Mouse (Mus musculus): Measurements from ENCODE around the gene Hmgcl.

The Hmgcl gene

DNA sequence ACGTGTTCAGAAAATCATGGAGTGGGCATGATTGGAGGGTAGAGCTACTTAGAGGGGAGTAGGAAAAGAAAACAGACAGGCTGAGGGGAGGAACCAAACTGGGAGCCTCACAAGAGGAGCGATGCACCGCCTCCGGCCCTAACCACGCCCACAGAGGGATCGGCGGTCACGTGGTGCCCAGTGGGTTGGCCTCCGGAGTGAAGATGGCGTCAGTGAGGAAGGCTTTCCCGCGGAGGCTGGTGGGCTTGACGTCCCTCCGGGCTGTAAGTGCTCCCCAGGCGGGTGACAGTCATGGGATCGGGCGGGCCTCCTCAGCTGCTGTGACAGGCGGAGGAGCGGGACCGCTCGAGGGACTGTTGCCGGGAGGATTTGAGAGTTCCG is at the start of gene Hmgcl:
Gene Hmgcl (plus strand): TSS at position 171 of the 381 bp plus-strand sequence.
- DNase-seq (ENCODE audit: low read depth) = peak; percentile 92

GRCm38 (mm10) chr4:135898380-135899049 is 47.7 kb upstream of the Hmgcl start:
- peak; percentile 98 for DNase-seq (ENCODE audit: low read depth)

DNA sequence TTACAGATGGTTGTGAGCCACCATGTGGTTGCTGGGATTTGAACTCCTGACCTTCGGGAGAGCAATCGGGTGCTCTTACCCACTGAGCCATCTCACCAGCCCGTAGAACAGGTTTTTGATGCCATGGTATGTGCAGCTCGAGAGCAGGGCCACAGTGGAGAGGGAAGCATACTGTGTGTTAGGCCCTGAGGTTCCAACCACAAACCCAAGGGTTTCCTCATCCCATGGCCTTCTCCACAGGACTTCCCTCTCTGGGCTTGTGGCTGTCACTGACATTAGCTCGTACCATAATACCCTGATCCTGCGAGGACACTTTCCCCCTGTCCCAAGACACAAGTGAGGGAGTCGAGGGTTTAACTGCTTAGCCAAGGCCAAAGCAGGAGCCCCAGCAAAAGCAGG is 47.2 kb upstream of the Hmgcl start:
- DNase-seq (ENCODE audit: low read depth) = peak; percentile 87

DNA sequence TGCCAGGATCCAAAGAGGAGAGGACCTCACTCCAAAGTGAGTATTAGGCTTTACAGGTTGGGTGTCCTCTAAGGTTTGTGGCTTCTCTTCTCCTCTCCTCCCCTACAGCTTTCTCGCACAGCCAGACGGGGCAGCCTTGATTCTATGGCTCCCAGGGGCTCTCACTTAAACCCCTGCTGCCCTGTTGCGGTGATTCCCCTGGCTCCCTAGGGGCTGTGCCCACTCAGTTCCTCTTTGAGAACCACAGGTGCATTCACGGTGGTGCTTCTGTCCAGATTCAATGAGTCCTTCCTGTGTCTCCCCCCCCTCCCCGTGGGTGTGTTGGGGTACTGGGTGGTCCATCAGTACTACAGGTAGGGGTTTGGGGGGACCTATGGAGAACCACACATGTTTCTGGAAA is 46.2 kb upstream of the Hmgcl start:
- DNase-seq (ENCODE audit: low read depth) = no peak

- no peak for DNase-seq (ENCODE audit: low read depth)
These were observed 43.5 kb upstream of the Hmgcl start for GRCm38 (mm10) chr4:135902606-135903242.

DNA sequence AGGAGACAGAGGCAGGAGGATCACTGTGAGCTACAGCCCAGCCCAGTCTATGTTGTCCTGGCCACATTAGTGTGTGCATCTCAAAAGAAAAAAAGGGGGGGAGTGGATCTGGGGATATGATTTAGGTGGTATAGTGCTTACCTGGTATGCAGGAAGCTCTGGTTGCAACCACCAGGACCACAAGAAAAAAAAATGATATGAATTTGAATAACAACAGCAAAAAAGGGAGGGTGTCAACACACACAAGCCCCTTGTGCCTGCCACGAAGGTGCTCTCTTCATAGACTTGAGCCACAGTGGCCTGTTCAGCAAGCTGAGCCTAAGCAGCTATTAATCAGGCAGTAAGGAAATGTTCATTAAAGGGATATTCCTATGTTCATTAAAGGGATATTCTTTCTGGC is 41.4 kb upstream of the Hmgcl start:
- DNase-seq (ENCODE audit: low read depth) = no peak

- peak; percentile 95 for DNase-seq (ENCODE audit: low read depth)
These were observed 39.6 kb upstream of the Hmgcl start for GRCm38 (mm10) chr4:135906633-135907032.

DNA sequence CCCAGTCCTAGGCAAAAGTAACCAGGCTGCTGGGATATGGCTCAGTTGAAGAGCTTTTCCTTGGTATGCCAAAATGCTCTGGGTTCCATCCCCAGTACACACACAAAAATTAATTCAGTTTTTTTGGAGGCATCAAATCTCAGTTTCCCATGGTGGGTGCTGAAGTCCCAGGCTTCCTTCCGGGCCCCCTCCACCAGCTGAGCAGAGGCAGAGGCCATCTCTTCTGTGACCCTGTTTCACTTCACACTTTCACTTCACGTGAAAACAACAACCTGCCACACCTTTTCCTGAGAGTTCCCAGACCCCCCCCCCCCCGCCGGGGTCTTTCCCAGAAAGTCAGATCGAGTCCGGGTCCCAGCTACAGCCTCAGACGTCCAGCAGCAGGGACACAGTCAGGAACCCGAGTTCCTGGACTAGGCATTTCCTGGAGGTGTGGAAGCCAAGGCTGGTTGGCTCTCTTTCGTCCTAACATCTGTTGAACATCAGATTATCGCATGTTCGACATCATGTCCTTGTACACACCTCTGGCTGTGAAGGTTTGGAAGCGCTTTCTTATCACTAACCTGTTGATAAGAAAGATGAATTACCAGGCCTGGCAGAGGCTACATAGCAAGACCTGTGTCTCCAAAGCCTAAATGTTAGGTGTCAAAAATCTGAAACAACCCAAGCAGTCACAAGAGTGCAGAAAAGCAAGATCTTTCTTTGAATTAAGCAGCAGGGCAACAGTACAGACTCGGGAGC is 36.8 kb upstream of the Hmgcl start:
- DNase-seq (ENCODE audit: low read depth) = no peak

DNA sequence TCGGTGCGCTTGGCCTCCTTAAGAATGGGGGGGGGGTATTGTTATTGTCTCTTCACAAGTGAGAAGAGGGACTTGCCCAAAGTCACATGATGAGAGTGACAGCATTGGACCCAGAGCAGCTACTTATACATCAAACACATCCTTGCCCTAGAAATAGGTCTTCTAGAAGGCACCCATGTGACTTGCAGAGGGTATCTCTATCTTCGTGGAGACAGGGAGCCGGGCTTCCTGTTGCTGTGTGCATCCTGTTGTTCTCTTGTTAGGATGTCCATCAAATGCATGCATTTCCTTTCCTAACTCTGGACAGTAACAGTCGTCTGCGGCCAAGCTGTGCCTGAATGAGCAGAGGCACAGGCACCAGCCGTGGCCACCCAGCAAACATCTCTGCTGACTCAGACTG is 34.7 kb upstream of the Hmgcl start:
- peak; percentile 90 for DNase-seq (ENCODE audit: low read depth)

GRCm38 (mm10) chr4:135912164-135912563 is 34.1 kb upstream of the Hmgcl start:
- peak; percentile 48 for DNase-seq (ENCODE audit: low read depth)

DNA sequence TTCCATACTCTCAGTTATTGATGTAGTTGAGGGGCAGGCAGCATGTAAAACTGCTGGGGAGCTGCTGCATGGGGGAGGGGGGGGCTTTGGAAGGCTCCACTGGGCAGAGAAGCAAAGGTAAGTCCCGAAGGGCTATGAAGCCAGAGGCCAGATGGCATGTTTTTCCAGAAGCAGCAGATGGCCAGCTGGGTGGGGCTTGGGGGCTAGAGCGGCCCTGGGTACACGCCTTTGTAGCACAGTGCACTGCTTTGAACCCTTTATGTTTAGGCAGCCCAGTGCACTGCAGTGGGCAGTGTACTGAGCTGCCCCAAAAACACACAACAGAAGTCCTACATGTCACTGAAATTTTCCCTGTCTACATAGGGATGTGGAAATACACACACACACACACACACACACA is 33.4 kb upstream of the Hmgcl start:
- DNase-seq (ENCODE audit: low read depth) = peak; percentile 32

DNA sequence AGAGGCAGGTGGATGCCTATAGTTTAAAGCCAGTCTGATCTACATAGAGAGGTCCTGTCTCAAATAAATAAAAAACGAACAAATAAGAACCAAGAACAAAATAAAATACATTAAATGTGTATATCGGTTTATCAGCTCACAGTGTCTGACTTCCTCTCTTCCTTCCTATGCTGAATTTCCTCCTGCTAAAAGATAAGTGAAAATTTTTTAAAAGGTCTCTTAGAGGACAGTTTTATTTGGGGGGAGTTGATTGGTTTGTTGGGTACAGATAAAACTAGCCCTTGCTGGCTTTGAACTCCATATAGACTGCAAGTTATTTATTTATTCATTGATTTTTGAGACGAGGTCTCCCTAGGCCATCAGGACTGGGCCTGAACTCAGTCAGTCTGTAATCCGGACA is 32.8 kb upstream of the Hmgcl start:
- DNase-seq (ENCODE audit: low read depth) = peak; percentile 55

- peak; percentile 81 for DNase-seq (ENCODE audit: low read depth)
These were observed 27.5 kb upstream of the Hmgcl start for GRCm38 (mm10) chr4:135918635-135919279.

DNA sequence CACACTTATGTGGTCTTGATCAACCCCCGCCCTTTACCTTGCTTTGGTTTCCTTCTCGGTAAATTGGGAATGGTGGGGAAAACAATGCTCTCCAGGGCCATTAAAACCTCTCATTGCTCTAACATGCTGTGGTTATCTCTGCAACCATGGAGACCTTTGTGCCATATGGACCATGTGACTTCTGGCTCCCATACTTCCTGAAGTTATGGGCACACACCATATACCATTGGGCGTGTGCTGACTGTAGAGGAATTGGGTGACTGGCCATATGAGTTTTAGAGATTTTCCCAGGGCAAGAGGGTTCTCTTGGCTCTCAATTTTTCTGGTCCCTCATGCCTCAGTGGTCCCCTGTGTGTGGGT is 27.0 kb upstream of the Hmgcl start:
- DNase-seq (ENCODE audit: low read depth) = no peak

DNA sequence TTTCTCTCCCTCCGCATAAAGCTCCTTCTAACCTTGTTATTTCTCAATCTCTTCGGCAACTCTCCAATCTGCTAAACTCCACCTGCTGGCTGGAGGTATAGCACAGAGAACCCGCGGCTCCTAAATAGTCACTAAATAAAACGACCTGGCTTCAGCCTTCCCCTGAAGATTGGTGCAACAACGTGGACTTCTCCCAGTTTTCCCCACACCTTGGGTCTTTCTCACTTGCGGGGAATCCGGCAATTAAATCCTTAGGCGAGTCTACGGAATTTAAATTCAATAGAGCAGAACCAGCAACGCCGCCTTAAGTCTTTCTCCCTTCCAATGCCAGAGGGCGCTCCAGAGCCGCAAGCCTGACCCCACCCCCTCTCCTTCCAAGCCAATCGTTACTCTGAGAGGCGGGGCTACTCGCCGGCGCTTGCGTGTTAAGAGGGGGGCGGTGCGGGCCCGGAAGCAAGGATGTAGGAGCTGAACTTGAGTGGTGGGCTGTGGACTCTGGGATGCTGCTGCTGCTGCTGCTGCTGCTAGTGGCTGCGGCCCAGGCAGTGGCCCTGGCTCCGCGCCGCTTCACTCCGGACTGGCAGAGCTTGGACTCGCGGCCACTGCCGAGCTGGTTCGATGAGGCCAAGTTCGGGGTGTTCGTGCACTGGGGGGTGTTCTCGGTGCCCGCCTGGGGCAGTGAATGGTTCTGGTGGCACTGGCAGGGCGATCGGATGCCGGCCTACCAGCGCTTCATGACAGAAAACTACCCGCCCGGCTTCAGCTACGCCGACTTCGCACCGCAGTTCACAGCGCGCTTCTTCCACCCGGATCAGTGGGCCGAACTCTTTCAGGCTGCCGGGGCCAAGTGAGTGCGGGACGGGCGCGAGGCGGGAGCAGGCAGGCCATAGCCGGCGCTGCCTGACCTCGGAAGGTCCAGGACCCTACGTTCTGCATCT is 25.7 kb upstream of the Hmgcl start, which contains the start of gene Fuca1:
Gene Fuca1 (plus strand): TSS at position 432 of the 938 bp plus-strand sequence.
- DNase-seq (ENCODE audit: low read depth) = peak; percentile 97

GRCm38 (mm10) chr4:135921257-135922120 is 24.8 kb upstream of the Hmgcl start:
- peak; percentile 36 for DNase-seq (ENCODE audit: low read depth)

DNA sequence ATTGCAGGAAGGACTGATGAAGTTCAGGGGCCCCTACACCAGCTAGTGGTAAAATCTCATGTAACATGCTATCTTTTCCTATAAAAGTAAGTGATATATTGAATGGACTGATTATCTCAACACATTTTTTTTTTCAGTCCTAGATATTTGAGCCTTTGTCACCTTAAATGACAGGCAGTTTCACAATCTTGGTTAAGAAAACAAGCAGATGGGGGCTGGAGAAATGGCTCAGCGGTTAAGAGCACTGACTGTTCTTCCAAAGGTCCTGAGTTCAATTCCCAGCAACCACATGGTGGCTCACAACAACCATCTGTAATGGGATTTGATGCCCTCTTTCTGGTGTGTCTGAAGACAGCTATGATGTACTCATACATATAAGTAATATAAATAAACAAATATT is 24.1 kb upstream of the Hmgcl start:
- DNase-seq (ENCODE audit: low read depth) = peak; percentile 35

- DNase-seq (ENCODE audit: low read depth) = no peak
These were observed 21.8 kb upstream of the Hmgcl start for GRCm38 (mm10) chr4:135924418-135924817.

DNA sequence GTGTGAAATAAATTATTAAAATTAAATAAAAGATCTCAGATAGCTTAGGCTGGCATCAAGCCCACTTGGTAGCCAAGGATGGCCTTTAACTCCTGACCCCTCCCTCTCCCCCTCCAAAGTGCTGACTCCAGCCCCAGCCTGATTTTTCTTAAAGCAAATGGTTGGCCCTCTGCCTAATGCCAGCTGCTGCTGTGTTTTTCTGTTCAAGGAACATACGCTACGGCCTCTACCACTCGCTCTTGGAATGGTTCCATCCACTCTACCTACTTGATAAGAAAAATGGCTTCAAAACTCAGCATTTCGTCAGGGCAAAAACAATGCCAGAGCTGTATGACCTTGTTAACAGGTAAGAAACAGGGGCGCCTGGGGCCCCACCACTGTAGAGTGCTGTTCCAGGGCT is 20.9 kb upstream of the Hmgcl start:
- no peak for DNase-seq (ENCODE audit: low read depth)

DNA sequence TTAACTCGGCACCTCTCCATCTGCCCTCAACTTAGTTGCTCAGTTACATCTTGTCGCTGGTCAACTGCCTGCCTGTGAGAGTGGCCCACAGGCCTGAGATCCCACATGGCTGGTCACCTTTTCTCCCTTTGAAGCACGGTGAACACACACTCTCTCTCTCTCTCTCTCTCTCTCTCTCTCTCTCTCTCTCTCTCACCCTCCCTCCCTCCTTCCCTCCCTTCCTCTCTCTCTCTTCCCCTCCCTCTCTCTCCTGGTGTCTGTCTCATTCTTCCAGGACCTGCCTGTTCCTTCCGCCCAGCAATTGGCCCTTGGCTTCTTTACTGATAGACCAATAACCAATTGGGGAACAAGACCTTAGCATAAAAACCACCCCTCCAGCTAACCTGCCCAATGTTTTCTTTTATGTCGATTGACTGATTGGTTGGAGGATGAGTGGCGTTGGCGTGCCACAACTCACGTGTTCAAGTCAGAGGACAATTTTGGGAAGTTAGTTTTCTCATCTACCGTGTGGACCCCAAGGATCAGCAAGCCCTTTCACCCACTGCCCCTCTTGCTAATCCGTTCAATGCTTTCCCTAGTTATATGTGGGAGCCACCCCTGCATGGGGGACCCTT is 19.9 kb upstream of the Hmgcl start:
- DNase-seq (ENCODE audit: low read depth) = no peak
